Mouse (Mus musculus): ENCODE measurements around the gene Dynlrb2. TPM values are rescaled to one million over a fixed set of nuclear protein-coding genes. Genes with fewer than 3 reads are reported as not detected.

Gene Dynlrb2
- polyA plus RNA-seq (2015; fragmentation: Nextera tagmentation; extraction: Ambion mirVana), result 13.8 and 19.5 TPM in 2 replicates

GRCm38 (mm10) chr8:116504477-116505120 lies at the start of gene Dynlrb2:
Gene Dynlrb2 (plus strand): TSS chr8:116504974.
- H3K36me3 ChIP-seq, result no peaks in the 10 kb centered on the region
- H3K27me3 ChIP-seq, result no peaks in the 10 kb centered on the region
- H3K4me2 ChIP-seq, result peak within 1 kb of the TSS; percentile 69
- H3K4me3 ChIP-seq, result peak within 1 kb of the TSS; percentile 45
- H3K9me3 ChIP-seq, result no peaks in the 10 kb centered on the region
- H3K27ac ChIP-seq (replicated peaks), result peak within 1 kb of the TSS; percentile 61
- H3K4me1 ChIP-seq (replicated peaks), result peaks cover 13% of the 10 kb centered on the region
- WGBS, result 8% methylated on average over 19 of the region's 19 CpGs
- ATAC-seq (ENCODE audit: low FRiP score, low read depth), result peak; percentile 92
- H3K9ac ChIP-seq, result peak within 1 kb of the TSS; percentile 53

DNA sequence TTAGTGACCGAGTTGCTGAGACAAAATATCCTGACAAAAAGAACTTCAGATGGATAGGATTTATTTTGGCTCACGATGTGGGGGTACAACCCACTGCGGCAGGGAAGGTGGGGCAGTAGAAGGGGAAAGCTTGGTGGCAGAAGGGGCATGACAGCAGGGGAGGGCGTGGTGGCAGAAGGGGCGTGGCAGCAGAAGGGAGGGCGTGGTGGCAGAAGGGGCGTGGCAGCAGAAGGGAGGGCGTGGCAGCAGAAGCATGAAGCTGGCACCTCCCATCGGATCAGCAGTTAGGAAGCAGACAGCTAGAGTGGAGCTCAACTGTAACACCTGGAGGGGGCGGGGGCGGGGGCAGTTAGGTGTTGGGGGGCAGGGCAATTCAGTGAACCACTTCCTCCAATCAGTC lies 46.2 kb upstream of the Dynlrb2 start:
- Histone ChIP-seq H3K9me3 (no peaks in the 10 kb centered on the region), H3K27me3 (no peaks in the 10 kb centered on the region), H3K27ac (replicated peaks) (no peak overlapping the region), H3K4me2 (no peak overlapping the region), H3K36me3 (no peaks in the 10 kb centered on the region), H3K4me3 (no peak overlapping the region), H3K9ac (no peak overlapping the region), H3K4me1 (replicated peaks) (no peaks in the 10 kb centered on the region)
- 81% methylated on average over 11 of the region's 11 CpGs for WGBS
- no peak for ATAC-seq (ENCODE audit: low FRiP score, low read depth)

- H3K4me1 ChIP-seq (replicated peaks), result no peaks in the 10 kb centered on the region
- H3K36me3 ChIP-seq, result no peaks in the 10 kb centered on the region
- ATAC-seq (ENCODE audit: low FRiP score, low read depth), result no peak
- no peaks in the 10 kb centered on the region for H3K27me3 ChIP-seq
- no peaks in the 10 kb centered on the region for H3K9me3 ChIP-seq
- H3K27ac ChIP-seq (replicated peaks), result no peak overlapping the region
- 84% methylated on average over 4 of the region's 4 CpGs for WGBS
- no peak overlapping the region for H3K4me2 ChIP-seq
- H3K4me3 ChIP-seq, result no peak overlapping the region
- H3K9ac ChIP-seq, result no peak overlapping the region
These were observed 43.3 kb upstream of the Dynlrb2 start for GRCm38 (mm10) chr8:116461472-116461871.

DNA sequence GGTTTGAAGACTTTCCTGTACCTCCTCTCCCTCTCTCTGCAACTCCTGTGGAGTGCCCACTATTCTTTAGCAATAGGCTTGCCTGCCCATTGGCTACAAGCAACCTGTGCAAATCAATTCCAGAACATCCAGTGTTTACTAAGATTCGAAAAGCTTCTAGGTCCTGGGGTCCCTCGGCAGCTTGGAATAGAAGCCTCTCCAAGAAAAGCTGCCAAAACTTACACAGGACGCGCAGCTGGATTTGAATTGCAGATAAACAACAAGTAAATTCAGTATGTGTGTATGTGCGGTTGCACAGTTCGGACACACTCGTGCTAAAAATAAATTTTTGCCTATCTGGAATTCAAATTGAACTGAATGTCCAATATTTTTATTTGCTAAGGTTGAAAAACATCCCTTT lies 38.2 kb upstream of the Dynlrb2 start:
- H3K4me1 ChIP-seq (replicated peaks), result no peaks in the 10 kb centered on the region
- ATAC-seq (ENCODE audit: low FRiP score, low read depth), result no peak
- no peak overlapping the region for H3K9ac ChIP-seq
- H3K27ac ChIP-seq (replicated peaks), result no peak overlapping the region
- no peaks in the 10 kb centered on the region for H3K27me3 ChIP-seq
- H3K9me3 ChIP-seq, result no peaks in the 10 kb centered on the region
- 84% methylated on average over 7 of the region's 7 CpGs for WGBS
- no peak overlapping the region for H3K4me2 ChIP-seq
- H3K36me3 ChIP-seq, result no peaks in the 10 kb centered on the region
- no peak overlapping the region for H3K4me3 ChIP-seq

DNA sequence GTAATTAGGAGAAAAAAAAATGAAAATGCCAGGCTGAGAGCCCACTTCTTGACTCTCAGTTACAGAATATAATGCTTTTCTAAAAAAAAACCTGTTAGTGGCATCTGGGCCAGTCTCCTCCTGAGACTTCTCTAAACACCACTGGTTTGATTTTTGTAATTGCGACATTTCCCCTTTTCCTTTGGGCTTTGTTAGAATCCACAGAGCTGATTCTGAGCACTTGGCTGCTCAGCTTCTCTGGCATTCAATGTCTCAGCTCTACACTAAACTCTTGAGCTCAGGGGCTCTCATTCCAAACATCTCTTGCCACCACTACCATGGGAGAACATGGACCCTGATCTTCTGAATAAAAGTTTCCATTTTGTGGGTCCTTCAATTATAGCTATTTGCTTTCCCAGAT lies 37.7 kb upstream of the Dynlrb2 start:
- ATAC-seq (ENCODE audit: low FRiP score, low read depth), result no peak
- 77% methylated on average over 1 of the region's 1 CpGs for WGBS
- H3K9me3 ChIP-seq, result no peaks in the 10 kb centered on the region
- H3K27me3 ChIP-seq, result no peaks in the 10 kb centered on the region
- H3K4me2 ChIP-seq, result no peak overlapping the region
- no peaks in the 10 kb centered on the region for H3K36me3 ChIP-seq
- H3K27ac ChIP-seq (replicated peaks), result no peak overlapping the region
- H3K9ac ChIP-seq, result no peak overlapping the region
- H3K4me1 ChIP-seq (replicated peaks), result no peaks in the 10 kb centered on the region
- H3K4me3 ChIP-seq, result no peak overlapping the region

GRCm38 (mm10) chr8:116477941-116478340 lies 26.8 kb upstream of the Dynlrb2 start:
- Histone ChIP-seq H3K9me3 (no peaks in the 10 kb centered on the region), H3K4me1 (replicated peaks) (no peaks in the 10 kb centered on the region), H3K36me3 (no peaks in the 10 kb centered on the region), H3K4me2 (no peak overlapping the region), H3K9ac (no peak overlapping the region), H3K27me3 (no peaks in the 10 kb centered on the region), H3K4me3 (no peak overlapping the region), H3K27ac (replicated peaks) (no peak overlapping the region)
- ATAC-seq (ENCODE audit: low FRiP score, low read depth), result no peak
- 88% methylated on average over 9 of the region's 9 CpGs for WGBS

DNA sequence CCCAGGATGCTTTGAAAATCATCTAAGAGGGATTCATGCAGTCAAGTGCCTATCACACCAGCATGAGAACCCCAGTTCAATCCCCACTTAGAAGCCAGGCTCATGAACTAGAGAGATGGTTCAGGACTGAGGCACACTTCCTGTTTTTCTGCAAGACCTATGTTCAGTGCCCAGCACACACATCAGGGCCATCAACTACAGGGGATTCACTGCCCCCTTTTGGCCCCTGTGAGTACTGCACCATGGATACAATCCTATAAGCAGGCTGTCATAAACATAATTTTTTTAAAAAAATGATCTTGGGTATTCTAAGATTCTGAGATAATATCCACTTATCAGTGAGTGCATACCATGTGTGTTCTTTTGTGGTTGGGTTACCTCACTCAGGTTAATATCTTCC lies 26.1 kb upstream of the Dynlrb2 start:
- no peaks in the 10 kb centered on the region for H3K36me3 ChIP-seq
- no peaks in the 10 kb centered on the region for H3K4me1 ChIP-seq (replicated peaks)
- H3K9me3 ChIP-seq, result no peaks in the 10 kb centered on the region
- no peak overlapping the region for H3K9ac ChIP-seq
- H3K27ac ChIP-seq (replicated peaks), result no peak overlapping the region
- H3K27me3 ChIP-seq, result no peaks in the 10 kb centered on the region
- H3K4me3 ChIP-seq, result no peak overlapping the region
- H3K4me2 ChIP-seq, result no peak overlapping the region
- ATAC-seq (ENCODE audit: low FRiP score, low read depth), result no peak

DNA sequence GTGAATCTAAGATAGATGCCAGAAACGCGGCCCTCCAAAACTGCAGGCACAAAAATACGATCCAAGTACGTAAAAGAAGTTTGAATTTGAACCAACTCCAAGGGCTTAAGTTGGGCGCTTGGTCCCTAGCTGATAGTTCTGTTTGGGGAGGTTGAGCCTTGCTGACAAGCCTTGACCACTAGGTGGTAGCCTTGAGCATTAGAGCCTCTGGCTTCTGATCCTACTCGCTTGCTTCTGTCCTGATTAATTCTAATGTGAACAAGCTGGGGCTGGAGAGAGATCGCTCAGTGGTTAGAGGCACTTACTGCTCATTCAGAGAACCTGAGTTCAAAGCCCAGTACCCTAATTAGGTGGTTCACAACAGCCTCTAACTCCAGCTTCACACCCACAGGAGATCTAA lies 23.9 kb upstream of the Dynlrb2 start:
- no peak for ATAC-seq (ENCODE audit: low FRiP score, low read depth)
- no peak overlapping the region for H3K4me3 ChIP-seq
- no peak overlapping the region for H3K9ac ChIP-seq
- H3K36me3 ChIP-seq, result no peaks in the 10 kb centered on the region
- H3K27me3 ChIP-seq, result no peaks in the 10 kb centered on the region
- H3K27ac ChIP-seq (replicated peaks), result no peak overlapping the region
- WGBS, result 20% methylated on average over 7 of the region's 7 CpGs
- H3K4me2 ChIP-seq, result no peak overlapping the region
- no peaks in the 10 kb centered on the region for H3K9me3 ChIP-seq
- H3K4me1 ChIP-seq (replicated peaks), result no peaks in the 10 kb centered on the region

DNA sequence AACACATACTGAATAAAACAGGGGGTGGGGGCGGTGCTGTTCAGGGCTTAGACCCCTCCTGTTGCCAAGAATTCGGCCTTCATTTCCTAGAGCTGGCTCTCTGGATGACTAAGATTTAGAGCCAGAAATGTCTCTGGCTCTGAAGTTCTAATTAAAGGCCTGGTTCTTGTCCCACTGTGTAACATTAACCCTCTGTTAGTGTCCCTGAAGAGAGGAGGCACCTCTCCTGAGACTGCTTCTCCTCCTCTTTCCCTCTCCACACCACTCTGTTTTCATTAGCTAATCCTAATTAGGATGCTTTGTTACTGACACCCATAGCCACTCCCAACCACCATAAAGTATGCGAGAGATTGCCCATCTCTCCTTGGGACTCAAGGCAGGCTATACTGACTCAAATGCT lies 22.0 kb upstream of the Dynlrb2 start:
- 64% methylated on average over 3 of the region's 3 CpGs for WGBS
- no peak overlapping the region for H3K4me3 ChIP-seq
- H3K4me2 ChIP-seq, result no peak overlapping the region
- H3K9ac ChIP-seq, result no peak overlapping the region
- no peaks in the 10 kb centered on the region for H3K27me3 ChIP-seq
- no peaks in the 10 kb centered on the region for H3K4me1 ChIP-seq (replicated peaks)
- no peaks in the 10 kb centered on the region for H3K9me3 ChIP-seq
- H3K27ac ChIP-seq (replicated peaks), result no peak overlapping the region
- H3K36me3 ChIP-seq, result no peaks in the 10 kb centered on the region
- no peak for ATAC-seq (ENCODE audit: low FRiP score, low read depth)

DNA sequence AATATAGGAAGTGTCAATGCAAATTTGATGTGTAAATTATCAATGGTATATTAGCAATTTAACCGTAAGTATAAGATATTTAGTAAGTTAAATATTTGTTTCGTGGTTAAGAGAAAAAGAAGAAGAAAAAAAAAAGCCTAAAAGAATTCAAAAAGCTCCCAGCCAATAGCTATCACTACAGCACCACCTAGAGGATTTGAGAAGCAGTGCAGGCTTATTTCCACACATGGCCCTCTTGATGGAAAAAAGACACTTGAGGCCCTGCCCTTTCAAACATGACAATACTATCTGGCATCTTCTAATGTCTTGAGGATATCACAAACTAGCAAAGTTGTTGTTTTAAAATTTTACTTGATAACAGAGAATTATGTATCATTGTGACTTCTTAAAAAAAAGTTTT lies 20.7 kb upstream of the Dynlrb2 start:
- no peaks in the 10 kb centered on the region for H3K27me3 ChIP-seq
- no peaks in the 10 kb centered on the region for H3K36me3 ChIP-seq
- no peak overlapping the region for H3K27ac ChIP-seq (replicated peaks)
- no peak overlapping the region for H3K4me3 ChIP-seq
- H3K9me3 ChIP-seq, result no peaks in the 10 kb centered on the region
- H3K9ac ChIP-seq, result no peak overlapping the region
- no peaks in the 10 kb centered on the region for H3K4me1 ChIP-seq (replicated peaks)
- ATAC-seq (ENCODE audit: low FRiP score, low read depth), result no peak
- H3K4me2 ChIP-seq, result no peak overlapping the region
- 33% methylated on average over 2 of the region's 2 CpGs for WGBS

GRCm38 (mm10) chr8:116488546-116488945 lies 16.2 kb upstream of the Dynlrb2 start:
- 88% methylated on average over 2 of the region's 2 CpGs for WGBS
- Histone ChIP-seq H3K4me1 (replicated peaks) (no peaks in the 10 kb centered on the region), H3K9ac (no peak overlapping the region)

GRCm38 (mm10) chr8:116500057-116500809 lies 4.5 kb upstream of the Dynlrb2 start:
- no peak for ATAC-seq (ENCODE audit: low FRiP score, low read depth)
- peaks cover 13% of the 10 kb centered on the region for H3K4me1 ChIP-seq (replicated peaks)
- no peak overlapping the region for H3K27ac ChIP-seq (replicated peaks)
- no peak overlapping the region for H3K9ac ChIP-seq
- no peaks in the 10 kb centered on the region for H3K27me3 ChIP-seq
- no peak overlapping the region for H3K4me2 ChIP-seq
- H3K9me3 ChIP-seq, result no peaks in the 10 kb centered on the region
- 86% methylated on average over 7 of the region's 7 CpGs for WGBS
- no peaks in the 10 kb centered on the region for H3K36me3 ChIP-seq
- no peak overlapping the region for H3K4me3 ChIP-seq

More at GRCm38 (mm10) chr8:116488546-116488945, 16.2 kb upstream of the Dynlrb2 start:
- no peaks in the 10 kb centered on the region for H3K9me3 ChIP-seq
- H3K27ac ChIP-seq (replicated peaks), result no peak overlapping the region
- no peak for ATAC-seq (ENCODE audit: low FRiP score, low read depth)
- H3K27me3 ChIP-seq, result no peaks in the 10 kb centered on the region
- no peak overlapping the region for H3K4me3 ChIP-seq
- no peak overlapping the region for H3K4me2 ChIP-seq
- H3K36me3 ChIP-seq, result no peaks in the 10 kb centered on the region

Measured in hindbrain, embryonic 15.5 days (tissue).